ENCODE assay signal across 31 mouse cellular contexts in genomic region chr9:108394191-108394590, GRCm38 (mm10). TPM values are rescaled to one million over a fixed set of nuclear protein-coding genes. Genes with fewer than 3 reads are reported as not detected.
DNase-seq lines count a peak whose midpoint lies in the region; ATAC-seq and TF ChIP-seq lines count a peak whose summit lies in the region.
"Had no signal": no experiment of that assay in that cellular context is flagged by ENCODE, and none has a peak within 500 bp of the region (broad histone marks: within the 10 kb centered on the region; RNA-seq: fewer than 3 reads in every experiment).

No protein-coding gene starts in this region.

- no peak for TF ChIP-seq POLR2A in liver, adult 2 months (IDR thresholded peaks at IDR 0.05; ENCODE audit: extremely low read depth, insufficient read depth, low read length)

- no peaks in the 10 kb centered on the region for H3K79me2 ChIP-seq in liver, adult 2 months (ENCODE audit: control insufficient read depth, insufficient read depth, low read length)

- no peak for TF ChIP-seq EP300 in liver, postnatal 0 days (IDR thresholded peaks at IDR 0.05; ENCODE audit: low read depth)

- no peak overlapping the region for H3K4me2 ChIP-seq in kidney, embryonic 14.5 days (replicated peaks; ENCODE audit: low read depth, low read length)
- no peak overlapping the region for H3K4me2 ChIP-seq in liver, postnatal 0 days (ENCODE audit: low read depth, low read length)
- H3K4me2 ChIP-seq: forebrain, embryonic 12.5 days; forebrain, embryonic 15.5 days; heart, embryonic 12.5 days; heart, embryonic 15.5 days; hindbrain, embryonic 13.5 days had no signal

- peaks cover 37% of the 10 kb centered on the region for H3K36me3 ChIP-seq in kidney, embryonic 14.5 days (ENCODE audit: control insufficient read depth, insufficient read depth, low read length)
- peaks cover 29% of the 10 kb centered on the region for H3K36me3 ChIP-seq in liver, adult 2 months (ENCODE audit: control insufficient read depth, insufficient read depth, low read length)
- peaks cover 28% of the 10 kb centered on the region for H3K36me3 ChIP-seq in liver, postnatal 0 days (replicated peaks; ENCODE audit: insufficient read depth, low read length)

- DNase-seq in kidney, adult 11 months, result peak; percentile 53
- DNase-seq in kidney, postnatal 4 days, result no peak
- peak; percentile 57 to 59 for DNase-seq in kidney, adult 8-10 months
- peak; percentile 75 for DNase-seq in liver, adult 2 months (ENCODE audit: extremely low read depth, low read depth, low spot score)
- no peak for DNase-seq in liver, postnatal 0 days
- no peak for DNase-seq in left cerebral cortex, adult 11 months (ENCODE audit: low spot score)
- DNase-seq: adrenal gland, postnatal 10 days; adrenal gland, postnatal 36 days; B cell, adult 2 months; cerebellum, adult 18-20 months; cerebellum, adult 9-10 months; cerebellum, postnatal 14 days; gastrocnemius, postnatal 25 days; heart, adult 18-20 months; heart, postnatal 10 days; heart, postnatal 36 days had no signal

- H3K27ac ChIP-seq in kidney, embryonic 14.5 days (ENCODE audit: low read depth, low read length), result no peak overlapping the region
- H3K27ac ChIP-seq in liver, adult 2 months (replicated peaks; ENCODE audit: insufficient read depth, low read depth, low read length), result peak overlapping the region; percentile 67; the same call in 1 of the 2 replicates
- no peak overlapping the region for H3K27ac ChIP-seq in liver, postnatal 0 days (ENCODE audit: low read depth)
- H3K27ac ChIP-seq: forebrain, embryonic 12.5 days; forebrain, embryonic 15.5 days; heart, embryonic 15.5 days; hindbrain, embryonic 10.5 days; hindbrain, embryonic 13.5 days had no signal

- 96% methylated on average over 6 of the region's 6 CpGs for WGBS in kidney, embryonic 14.5 days
- 63% methylated on average over 6 of the region's 6 CpGs for WGBS in liver, adult 2 months
- WGBS in liver, postnatal 0 days (ENCODE audit: insufficient replicate concordance), result 83% methylated on average over 6 of the region's 6 CpGs

- H3K9ac ChIP-seq in kidney, embryonic 14.5 days (ENCODE audit: low read depth, low read length), result no peak overlapping the region
- H3K9ac ChIP-seq in liver, adult 2 months (ENCODE audit: low read depth, low read length), result no peak overlapping the region
- H3K9ac ChIP-seq in liver, postnatal 0 days (replicated peaks), result no peak overlapping the region
- H3K9ac ChIP-seq: forebrain, embryonic 12.5 days; forebrain, embryonic 15.5 days; heart, embryonic 12.5 days; heart, embryonic 15.5 days; hindbrain, embryonic 13.5 days had no signal

- TF ChIP-seq CTCF in liver, adult 2 months (IDR thresholded peaks at IDR 0.05; ENCODE audit: low read depth, low read length), result no peak
- no peak for TF ChIP-seq CTCF in liver, postnatal 0 days (IDR thresholded peaks at IDR 0.05; ENCODE audit: low read depth)

- no peak overlapping the region for H3K4me3 ChIP-seq in kidney, embryonic 14.5 days (ENCODE audit: low read length)
- H3K4me3 ChIP-seq in liver, adult 2 months (ENCODE audit: insufficient read depth, low read depth, low read length), result no peak overlapping the region
- no peak overlapping the region for H3K4me3 ChIP-seq in liver, postnatal 0 days (ENCODE audit: low read depth, low read length)
- H3K4me3 ChIP-seq: forebrain, embryonic 12.5 days; forebrain, embryonic 15.5 days; heart, embryonic 12.5 days; heart, embryonic 15.5 days; hindbrain, embryonic 10.5 days; hindbrain, embryonic 13.5 days had no signal

- no peaks in the 10 kb centered on the region for H3K4me1 ChIP-seq in kidney, embryonic 14.5 days (ENCODE audit: control insufficient read depth, insufficient read depth, low read length)
- H3K4me1 ChIP-seq in liver, adult 2 months (ENCODE audit: control insufficient read depth, insufficient read depth, low read length), result peaks cover 19% of the 10 kb centered on the region
- H3K4me1 ChIP-seq in liver, postnatal 0 days (ENCODE audit: insufficient read depth), result no peaks in the 10 kb centered on the region
- H3K4me1 ChIP-seq: forebrain, embryonic 12.5 days; forebrain, embryonic 15.5 days; heart, embryonic 12.5 days; heart, embryonic 15.5 days; hindbrain, embryonic 13.5 days had no signal

- H3K9me3 ChIP-seq in kidney, embryonic 14.5 days (ENCODE audit: control insufficient read depth, low read length), result no peaks in the 10 kb centered on the region
- no peaks in the 10 kb centered on the region for H3K9me3 ChIP-seq in liver, postnatal 0 days (ENCODE audit: low read length)
- H3K9me3 ChIP-seq: forebrain, embryonic 12.5 days; forebrain, embryonic 15.5 days; G1E; heart, embryonic 12.5 days; heart, embryonic 15.5 days; hindbrain, embryonic 10.5 days; hindbrain, embryonic 13.5 days had no signal

- ATAC-seq in kidney, embryonic 14.5 days (ENCODE audit: low FRiP score, low TSS enrichment), result no peak
- ATAC-seq in liver, postnatal 0 days, result no peak
- ATAC-seq: forebrain, embryonic 15.5 days; Patski had no signal

- no peaks in the 10 kb centered on the region for H3K27me3 ChIP-seq in kidney, embryonic 14.5 days (ENCODE audit: control insufficient read depth, insufficient read depth, low read length)
- no peaks in the 10 kb centered on the region for H3K27me3 ChIP-seq in liver, adult 2 months (ENCODE audit: control insufficient read depth, insufficient read depth, low read length)
- no peaks in the 10 kb centered on the region for H3K27me3 ChIP-seq in liver, postnatal 0 days (ENCODE audit: insufficient read depth, low read length)
- H3K27me3 ChIP-seq: CH12.LX; forebrain, embryonic 12.5 days; forebrain, embryonic 15.5 days; heart, embryonic 12.5 days; heart, embryonic 15.5 days; hindbrain, embryonic 13.5 days; Patski had no signal

RNA-seq across cellular contexts. Expression of gene 1700102P08Rik, which starts 1.6 kb away (rescaled TPM):
- polyA plus RNA-seq in kidney, embryonic 14.5 days (2014; fragmentation: Nextera tagmentation; extraction: Ambion mirVana), result 0.36 and 0.79 TPM in 2 replicates
- total RNA-seq in liver, adult 2 months (2014; rRNA removed), result not detected in 2 replicates
- polyA plus RNA-seq in liver, adult 2 months (2012; rRNA removed), result not detected in 2 replicates
- polyA plus RNA-seq in liver, postnatal 0 days (2015; fragmentation: Nextera tagmentation; extraction: Ambion mirVana), result 0.14 and 0.22 TPM in 2 replicates

RNA-seq across cellular contexts. Expression of gene Ccdc36, which starts 34.1 kb away (rescaled TPM):
- 1.8 and 2.9 TPM in 2 replicates for polyA plus RNA-seq in kidney, embryonic 14.5 days (2014; fragmentation: Nextera tagmentation; extraction: Ambion mirVana)
- total RNA-seq in liver, adult 2 months (2014; rRNA removed), result not detected in 2 replicates
- polyA plus RNA-seq in liver, adult 2 months (2012; rRNA removed), result not detected in 2 replicates
- 0.08 TPM in 1 of 2 replicates, not detected in the other for polyA plus RNA-seq in liver, postnatal 0 days (2015; fragmentation: Nextera tagmentation; extraction: Ambion mirVana)
- total RNA-seq: adrenal gland, adult 18-20 months; adrenal gland, postnatal 10 days; adrenal gland, postnatal 36 days; gastrocnemius, adult 8-10 months; gastrocnemius, postnatal 25 days; heart, adult 18-20 months; heart, postnatal 10 days; heart, postnatal 36 days had no signal
- polyA plus RNA-seq: G1E, Patski had no signal

RNA-seq across cellular contexts. Expression of gene BC048562, which starts 42.1 kb away (rescaled TPM):
- not detected in 2 replicates for polyA plus RNA-seq in kidney, embryonic 14.5 days (2014; fragmentation: Nextera tagmentation; extraction: Ambion mirVana)
- not detected in 2 replicates for total RNA-seq in liver, adult 2 months (2014; rRNA removed)
- polyA plus RNA-seq in liver, adult 2 months (2012; rRNA removed), result not detected in 2 replicates
- polyA plus RNA-seq in liver, postnatal 0 days (2015; fragmentation: Nextera tagmentation; extraction: Ambion mirVana), result not detected in 2 replicates
- total RNA-seq: adrenal gland, adult 18-20 months; adrenal gland, postnatal 10 days; adrenal gland, postnatal 36 days; CH12.LX; gastrocnemius, adult 8-10 months; gastrocnemius, postnatal 25 days; heart, adult 18-20 months; heart, postnatal 10 days; heart, postnatal 36 days had no signal
- polyA plus RNA-seq: embryonic facial prominence, embryonic 11.5 days; embryonic facial prominence, embryonic 14.5 days; forebrain, embryonic 12.5 days; forebrain, embryonic 15.5 days; gonadal fat pad, adult 2 months; heart, embryonic 12.5 days; heart, embryonic 15.5 days; hindbrain, embryonic 10.5 days; hindbrain, embryonic 13.5 days; Patski had no signal

RNA-seq across cellular contexts. Expression of gene Usp4, which starts 46.5 kb away (rescaled TPM):
- polyA plus RNA-seq in kidney, embryonic 14.5 days (2014; fragmentation: Nextera tagmentation; extraction: Ambion mirVana), result 62.1 and 114 TPM in 2 replicates
- 62.0 and 63.8 TPM in 2 replicates for total RNA-seq in liver, adult 2 months (2014; rRNA removed)
- polyA plus RNA-seq in liver, adult 2 months (2012; rRNA removed), result 63.3 and 65.2 TPM in 2 replicates
- 35.9 and 38.2 TPM in 2 replicates for polyA plus RNA-seq in liver, postnatal 0 days (2015; fragmentation: Nextera tagmentation; extraction: Ambion mirVana)

RNA-seq across cellular contexts. Expression of gene Gpx1, which starts 55.5 kb away (rescaled TPM):
- 654 and 725 TPM in 2 replicates for polyA plus RNA-seq in kidney, embryonic 14.5 days (2014; fragmentation: Nextera tagmentation; extraction: Ambion mirVana)
- 5,129 and 5,348 TPM in 2 replicates for total RNA-seq in liver, adult 2 months (2014; rRNA removed)
- 8,357 and 9,405 TPM in 2 replicates for polyA plus RNA-seq in liver, adult 2 months (2012; rRNA removed)
- 3,657 and 3,917 TPM in 2 replicates for polyA plus RNA-seq in liver, postnatal 0 days (2015; fragmentation: Nextera tagmentation; extraction: Ambion mirVana)

Comparison
In these comparisons a context has a peak if more than half of its experiments do, and no peak if none do; other contexts are left out.
1. DNase-seq: peak in kidney, adult 11 months (single experiment), kidney, adult 8-10 months (2 of 2) and liver, adult 2 months (single experiment); none in kidney, postnatal 4 days (0 of 2), liver, postnatal 0 days (single experiment) and left cerebral cortex, adult 11 months (single experiment).